Mouse (Mus musculus) embryonic facial prominence, embryonic 15.5 days (tissue): ENCODE data around the gene Commd7. TPM values are rescaled to one million over a fixed set of nuclear protein-coding genes. Genes with fewer than 3 reads are reported as not detected.
"Not testable (repeated sequence)": the region's sequence is repeated elsewhere in the genome, so short reads cannot be mapped to it uniquely, and the experiment has no call there.

Experiments
- ATAC-seq: fragments of 200-750 bp; cut with Nextera tagmentation; 2 replicates; pipeline ENCODE4 v1.8.0; 2017; ENCODE audit warnings: low read depth, moderate TSS enrichment; ENCODE audit not compliant: insufficient number of reproducible peaks, low FRiP score, low TSS enrichment
- H3K27ac ChIP-seq: fragments of 300-500 bp; sonication (generic); replicated peaks from 2 replicates; pipeline ENCODE4 v1.5.1; 2015; ENCODE audit warnings: mild to moderate bottlenecking, inconsistent platforms
- H3K27me3 ChIP-seq: fragments of 300-500 bp; sonication (generic); 2 replicates; pipeline ENCODE4 v1.6.1; 2015; ENCODE audit warnings: inconsistent platforms
- H3K36me3 ChIP-seq: fragments of 300-500 bp; sonication (generic); 2 replicates; pipeline ENCODE4 v1.6.1; 2015; ENCODE audit warnings: mild to moderate bottlenecking, inconsistent platforms
- H3K4me1 ChIP-seq: fragments of 300-500 bp; sonication (generic); 2 replicates; pipeline ENCODE4 v1.6.1; 2015; ENCODE audit warnings: inconsistent platforms
- H3K4me2 ChIP-seq: fragments of 300-500 bp; sonication (generic); replicated peaks from 2 replicates; pipeline ENCODE4 v1.6.1; 2015; ENCODE audit warnings: mild to moderate bottlenecking, inconsistent platforms
- H3K4me3 ChIP-seq: fragments of 300-500 bp; sonication (generic); replicated peaks from 2 replicates; pipeline ENCODE4 v1.5.1; 2015; ENCODE audit warnings: mild to moderate bottlenecking, inconsistent platforms
- H3K9ac ChIP-seq: fragments of 300-500 bp; sonication (generic); 2 replicates; pipeline ENCODE4 v1.6.1; 2015; ENCODE audit warnings: inconsistent platforms
- H3K9me3 ChIP-seq: fragments of 300-500 bp; sonication (generic); replicated peaks from 2 replicates; pipeline ENCODE4 v1.6.1; 2016; ENCODE audit warnings: inconsistent platforms
- WGBS: fragments of 180-500 bp; shearing (Covaris S2); methylation state at CpG from one replicate; pipeline ENCODE4 v1.1.7; 2015; 5-methylcytosine and 5-hydroxymethylcytosine counted together
- polyA plus RNA-seq: library from polyadenylated mRNA; unstranded; fragments of >200 nt; fragmentation: Nextera tagmentation; extraction: Ambion mirVana; gene quantifications from 2 replicates; pipeline ENCODE4 v1.2.1, GENCODE M21; 2015

Commd7 gene
- polyA plus RNA-seq = 79.0 TPM in 2 replicates

GRCm38 (mm10) chr2:153631976-153632870 is at the start of gene Commd7:
TSS of gene Commd7 (minus strand) at chr2:153632781.
- Histone ChIP-seq H3K4me3 (peak within 1 kb of the TSS; percentile 90), H3K9ac (peak within 1 kb of the TSS; percentile 94), H3K9me3 (no peaks in the 10 kb centered on the region), H3K4me2 (peak within 1 kb of the TSS; percentile 57), H3K27ac (peak within 1 kb of the TSS; percentile 90), H3K4me1 (peaks cover 16% of the 10 kb centered on the region), H3K27me3 (no peaks in the 10 kb centered on the region), H3K36me3 (peaks cover 13% of the 10 kb centered on the region)
- 3% methylated on average over 53 of the region's 53 CpGs for WGBS
- peak; percentile 82 for ATAC-seq

GRCm38 (mm10) chr2:153679959-153680358 is 47.4 kb upstream of the Commd7 start:
- Histone ChIP-seq H3K9me3 (no peaks in the 10 kb centered on the region), H3K4me2 (no peak overlapping the region), H3K27ac (no peak overlapping the region), H3K27me3 (no peaks in the 10 kb centered on the region), H3K9ac (no peak overlapping the region), H3K4me3 (no peak overlapping the region), H3K36me3 (peaks cover 11% of the 10 kb centered on the region), H3K4me1 (no peaks in the 10 kb centered on the region)
- 93% methylated on average over 1 of the region's 1 CpGs for WGBS
- ATAC-seq = no peak

- no peak for ATAC-seq
- no peak overlapping the region for H3K27ac ChIP-seq
- 84% methylated on average over 7 of the region's 7 CpGs for WGBS
These were observed 45.0 kb upstream of the Commd7 start for GRCm38 (mm10) chr2:153677550-153677949.

GRCm38 (mm10) chr2:153676944-153677343 is 44.4 kb upstream of the Commd7 start:
- Histone ChIP-seq H3K9ac (no peak overlapping the region), H3K9me3 (no peaks in the 10 kb centered on the region), H3K4me1 (no peaks in the 10 kb centered on the region), H3K4me2 (no peak overlapping the region), H3K36me3 (peaks cover 11% of the 10 kb centered on the region), H3K27ac (no peak overlapping the region), H3K27me3 (no peaks in the 10 kb centered on the region), H3K4me3 (no peak overlapping the region)
- no peak for ATAC-seq
- WGBS = 93% methylated on average over 6 of the region's 6 CpGs

More at GRCm38 (mm10) chr2:153677550-153677949, 45.0 kb upstream of the Commd7 start:
- H3K4me3 ChIP-seq = no peak overlapping the region
- H3K4me1 ChIP-seq = no peaks in the 10 kb centered on the region
- no peak overlapping the region for H3K4me2 ChIP-seq
- H3K9me3 ChIP-seq = no peaks in the 10 kb centered on the region
- H3K9ac ChIP-seq = no peak overlapping the region
- no peaks in the 10 kb centered on the region for H3K27me3 ChIP-seq
- H3K36me3 ChIP-seq = peaks cover 11% of the 10 kb centered on the region

- not testable (repeated sequence) for H3K9ac ChIP-seq, H3K4me3 ChIP-seq, H3K27me3 ChIP-seq, H3K27ac ChIP-seq, H3K4me1 ChIP-seq, H3K4me2 ChIP-seq, ATAC-seq, H3K9me3 ChIP-seq
- 75% methylated on average over 1 of the region's 1 CpGs for WGBS
- peaks cover 14% of the 10 kb centered on the region for H3K36me3 ChIP-seq
These were observed 42.8 kb upstream of the Commd7 start for GRCm38 (mm10) chr2:153675364-153675763.

- Histone ChIP-seq H3K4me3 (no peak overlapping the region), H3K4me1 (no peaks in the 10 kb centered on the region), H3K27ac (no peak overlapping the region), H3K27me3 (no peaks in the 10 kb centered on the region), H3K9me3 (no peaks in the 10 kb centered on the region), H3K9ac (no peak overlapping the region), H3K4me2 (no peak overlapping the region), H3K36me3 (peaks cover 11% of the 10 kb centered on the region)
- 87% methylated on average over 2 of the region's 2 CpGs for WGBS
- ATAC-seq = no peak
These were observed 40.0 kb upstream of the Commd7 start for GRCm38 (mm10) chr2:153672619-153673018.

GRCm38 (mm10) chr2:153670111-153670510 is 37.5 kb upstream of the Commd7 start:
- no peak overlapping the region for H3K4me2 ChIP-seq
- no peak overlapping the region for H3K4me3 ChIP-seq
- no peaks in the 10 kb centered on the region for H3K9me3 ChIP-seq
- no peaks in the 10 kb centered on the region for H3K27me3 ChIP-seq
- ATAC-seq = no peak
- peaks cover 5% of the 10 kb centered on the region; the same call in 1 of the 2 replicates for H3K36me3 ChIP-seq
- H3K4me1 ChIP-seq = no peaks in the 10 kb centered on the region
- no peak overlapping the region for H3K27ac ChIP-seq
- WGBS = 49% methylated on average over 5 of the region's 5 CpGs
- no peak overlapping the region for H3K9ac ChIP-seq

- 65% methylated on average over 7 of the region's 7 CpGs for WGBS
- Histone ChIP-seq H3K4me3 (no peak overlapping the region), H3K4me1 (no peaks in the 10 kb centered on the region), H3K9me3 (no peaks in the 10 kb centered on the region), H3K4me2 (no peak overlapping the region), H3K9ac (no peak overlapping the region), H3K36me3 (peaks cover 5% of the 10 kb centered on the region; the same call in 1 of the 2 replicates), H3K27me3 (no peaks in the 10 kb centered on the region), H3K27ac (no peak overlapping the region)
- ATAC-seq = no peak
These were observed 36.3 kb upstream of the Commd7 start for GRCm38 (mm10) chr2:153668754-153669376.

- 75% methylated on average over 7 of the region's 7 CpGs for WGBS
- Histone ChIP-seq H3K36me3 (peaks cover 9% of the 10 kb centered on the region; the same call in 1 of the 2 replicates), H3K27ac (no peak overlapping the region), H3K4me3 (no peak overlapping the region), H3K9me3 (no peaks in the 10 kb centered on the region), H3K4me1 (no peaks in the 10 kb centered on the region), H3K9ac (no peak overlapping the region), H3K4me2 (no peak overlapping the region), H3K27me3 (no peaks in the 10 kb centered on the region)
- no peak for ATAC-seq
These were observed 32.8 kb upstream of the Commd7 start for GRCm38 (mm10) chr2:153665401-153665800.

- H3K4me3 ChIP-seq = no peak overlapping the region
- no peak overlapping the region for H3K9ac ChIP-seq
- no peak overlapping the region for H3K27ac ChIP-seq
- peaks cover 9% of the 10 kb centered on the region; the same call in 1 of the 2 replicates for H3K36me3 ChIP-seq
- no peaks in the 10 kb centered on the region for H3K27me3 ChIP-seq
- ATAC-seq = no peak
- no peaks in the 10 kb centered on the region for H3K4me1 ChIP-seq
- H3K9me3 ChIP-seq = no peaks in the 10 kb centered on the region
- WGBS = 28% methylated on average over 3 of the region's 3 CpGs
- H3K4me2 ChIP-seq = no peak overlapping the region
These were observed 28.0 kb upstream of the Commd7 start for GRCm38 (mm10) chr2:153660616-153661015.

- H3K4me2 ChIP-seq, ATAC-seq, H3K9me3 ChIP-seq, H3K4me1 ChIP-seq, H3K27ac ChIP-seq, H3K27me3 ChIP-seq, H3K9ac ChIP-seq, H3K36me3 ChIP-seq, H3K4me3 ChIP-seq: not testable (repeated sequence)
- 83% methylated on average over 8 of the region's 8 CpGs for WGBS
These were observed 25.1 kb upstream of the Commd7 start for GRCm38 (mm10) chr2:153657659-153658058.
